Mouse (Mus musculus) activated CD4-positive, CD25-positive, alpha-beta regulatory T cell, adult 9 weeks (primary cell): Measurements from ENCODE around the gene Prkar2b. TPM values are rescaled to one million over a fixed set of nuclear protein-coding genes. Genes with fewer than 3 reads are reported as not detected.

ENCODE experiments used
- polyA plus RNA-seq: library from polyadenylated mRNA; unstranded; fragments of 100-300 nt; shearing (Covaris generic); gene quantifications from one replicate; pipeline ENCODE4 v1.2.1, GENCODE M21; 2017

The Prkar2b gene
- polyA plus RNA-seq: 0.51 TPM

DNA sequence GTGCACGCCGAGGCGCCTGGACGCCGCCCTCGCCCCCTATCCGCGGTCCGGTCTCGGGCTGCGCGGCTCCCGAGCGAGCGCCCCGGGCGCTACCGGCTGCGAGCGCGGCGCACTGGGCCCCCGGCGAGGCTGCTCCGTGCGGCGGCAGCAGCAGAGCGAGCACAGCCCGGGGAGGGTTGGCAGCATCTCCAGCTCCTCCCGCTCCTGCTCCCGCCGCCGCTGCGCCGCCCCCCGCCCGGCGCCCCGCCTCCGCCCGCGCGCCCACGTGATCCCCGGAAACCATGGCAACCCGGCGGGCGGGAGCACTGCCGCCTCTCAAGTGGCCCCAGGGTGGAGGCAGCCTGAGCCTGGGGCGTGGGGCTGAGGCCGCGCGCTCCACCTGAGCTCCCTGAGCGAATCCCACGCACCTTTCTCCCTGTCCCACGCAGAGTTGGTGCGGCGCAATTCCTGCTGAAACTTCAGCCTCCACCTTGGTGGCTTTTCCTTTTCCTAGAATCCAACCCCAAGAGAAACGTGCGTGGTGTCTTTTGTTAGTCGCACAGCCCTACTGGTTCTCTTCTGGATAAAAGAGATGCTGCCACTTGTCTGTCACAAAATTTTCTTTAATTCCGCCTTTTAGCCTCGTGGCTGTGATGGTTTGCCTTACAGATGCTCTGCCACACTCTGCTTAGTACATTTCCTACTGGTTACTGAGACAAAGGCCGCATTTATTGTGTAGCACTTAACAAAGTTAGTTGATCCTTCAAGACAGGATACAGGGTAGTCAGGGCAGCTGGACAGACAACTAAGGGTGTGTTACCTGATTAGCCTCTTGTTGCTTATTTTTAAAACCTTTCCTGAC, at the start of gene Prkar2b:
TSS of gene Prkar2b (minus strand) at position 207 of the 841 bp plus-strand sequence.

DNA sequence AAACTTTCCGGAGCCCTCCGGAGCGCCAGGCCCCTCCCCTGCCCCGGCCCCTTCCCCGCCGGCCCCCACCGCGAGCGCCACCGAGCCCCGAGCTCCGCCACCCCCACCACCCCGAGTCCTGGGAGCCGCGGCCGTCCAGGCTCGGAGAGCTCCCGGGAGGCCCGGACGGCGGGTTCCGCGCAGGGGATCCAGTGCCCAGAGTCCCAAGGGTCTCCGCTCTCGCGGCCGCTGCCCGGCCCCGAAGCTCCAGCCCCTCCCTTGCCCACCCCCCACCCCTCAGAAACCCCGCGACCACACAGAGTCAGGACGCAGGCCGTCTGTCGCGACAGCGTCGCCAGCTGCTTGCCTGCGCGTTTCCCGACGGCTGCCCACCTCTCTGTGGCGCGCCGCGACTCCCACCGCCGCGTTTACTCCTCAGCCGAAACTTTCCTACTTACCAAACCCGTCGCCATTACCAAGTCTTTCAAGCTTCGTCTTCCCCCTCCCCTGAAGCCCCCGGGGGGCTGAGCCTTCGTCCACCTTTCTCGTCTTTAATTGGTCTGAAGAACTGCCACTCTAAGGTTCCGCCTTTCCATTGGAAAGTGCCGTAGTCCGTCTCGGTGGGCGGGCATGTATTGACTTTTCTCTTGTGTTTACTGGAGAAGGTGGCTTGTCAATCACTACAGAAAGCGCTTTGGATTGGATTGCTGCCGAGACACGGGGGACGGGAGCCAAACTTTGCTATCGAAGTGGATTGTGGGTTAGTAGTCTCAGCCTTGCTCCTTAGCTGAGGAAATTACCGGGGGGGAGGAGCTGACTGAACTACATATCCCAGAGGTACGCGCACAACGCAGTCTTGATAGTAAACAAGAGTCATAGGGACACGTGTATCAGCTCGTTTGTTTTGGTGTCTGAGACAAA, 111.1 kb downstream of the Prkar2b start, which contains the start of gene Hbp1:
TSS of gene Hbp1 (minus strand) at position 777 of the 900 bp plus-strand sequence.

Other genes with a start within 250 kb of the Prkar2b start
- 141 TPM for gene Hbp1, start 110.8 kb downstream of the Prkar2b start, polyA plus RNA-seq
- gene Pik3cg, start 147.4 kb upstream of the Prkar2b start, polyA plus RNA-seq: 38.1 TPM